Mouse (Mus musculus) urinary bladder, postnatal 25 days (tissue): ENCODE data around the gene Slc2a8.

Experiments used
- DNase-seq: peaks from one replicate; pipeline ENCODE4 v3.0.0; 2022; ENCODE audit warnings: low spot score

The Slc2a8 gene

DNA sequence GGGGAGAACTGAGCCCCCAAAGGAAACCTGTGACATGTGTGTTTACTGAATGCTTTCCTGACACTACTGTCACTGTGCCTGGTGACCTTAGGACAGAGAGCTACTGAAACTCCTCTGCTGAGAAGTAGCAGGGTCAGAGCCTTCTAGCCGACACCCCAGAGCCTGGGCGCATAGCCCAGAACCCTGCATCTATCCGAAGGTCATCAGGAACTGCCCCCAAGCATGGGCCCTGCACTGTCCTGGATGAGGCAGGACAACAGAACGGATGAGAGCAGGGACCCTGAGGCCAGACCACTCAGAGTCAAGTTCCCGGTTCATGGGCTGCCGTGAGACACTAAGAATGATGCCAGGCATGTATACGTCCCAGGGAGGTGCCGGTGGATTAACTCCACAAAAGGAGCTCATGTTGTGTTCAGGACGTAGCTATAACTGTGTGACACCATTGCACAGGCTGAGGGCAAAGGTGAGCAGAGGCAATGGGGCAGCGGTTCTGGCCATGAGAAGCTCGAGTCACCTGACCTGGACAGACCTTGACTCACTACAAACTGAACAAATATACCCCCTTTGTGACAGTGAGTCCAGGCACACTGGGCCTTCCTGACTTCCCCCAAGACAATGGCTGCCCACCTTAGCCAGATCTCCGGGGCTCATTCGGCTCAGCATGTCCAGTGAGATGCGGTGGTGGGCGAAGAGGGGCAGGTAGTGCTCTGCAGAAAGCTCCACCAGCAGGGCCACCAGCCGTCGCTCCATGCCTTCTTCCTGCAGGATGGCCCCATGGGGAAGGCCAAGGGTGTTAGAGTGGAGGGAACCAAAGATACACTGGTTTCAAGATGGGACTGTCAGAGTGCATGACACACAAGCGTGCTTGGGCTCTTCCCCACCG is 52.7 kb downstream of the Slc2a8 start:
- no peak for DNase-seq

DNA sequence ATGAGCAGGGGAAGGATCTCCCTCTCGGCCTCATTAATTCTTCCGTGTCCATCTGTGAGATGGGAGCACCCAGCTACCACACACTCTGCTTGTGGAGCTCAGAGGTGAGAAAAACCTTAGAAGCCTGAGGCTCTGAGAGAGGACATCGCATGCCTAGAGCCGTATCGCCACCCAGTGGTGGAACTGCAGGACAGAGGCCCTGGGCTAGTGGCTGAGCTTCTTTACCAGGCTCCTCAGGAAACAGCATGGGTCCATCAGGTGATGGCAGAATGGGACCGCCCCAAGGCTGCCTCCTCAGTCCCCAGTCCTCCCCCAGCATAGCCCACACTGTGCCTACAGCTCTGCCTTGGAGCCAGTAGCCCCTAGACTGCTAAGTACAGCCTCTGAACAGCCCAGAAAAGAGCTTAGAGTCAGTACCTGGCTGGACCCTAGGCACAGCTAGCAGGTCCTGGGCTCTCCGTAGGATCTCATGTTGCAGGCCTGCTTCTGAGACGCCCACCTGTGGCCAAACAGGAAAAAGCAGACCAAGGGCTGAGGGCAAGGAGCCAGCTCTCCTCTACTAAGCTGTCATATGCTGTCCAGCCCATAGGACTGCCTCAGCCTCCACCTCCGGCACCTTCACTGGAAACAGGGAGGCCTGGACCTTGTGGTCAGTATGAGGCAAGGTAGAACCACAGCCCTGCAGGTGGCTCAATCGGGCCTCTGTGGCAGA is 53.5 kb downstream of the Slc2a8 start:
- peak; percentile 72 for DNase-seq

DNA sequence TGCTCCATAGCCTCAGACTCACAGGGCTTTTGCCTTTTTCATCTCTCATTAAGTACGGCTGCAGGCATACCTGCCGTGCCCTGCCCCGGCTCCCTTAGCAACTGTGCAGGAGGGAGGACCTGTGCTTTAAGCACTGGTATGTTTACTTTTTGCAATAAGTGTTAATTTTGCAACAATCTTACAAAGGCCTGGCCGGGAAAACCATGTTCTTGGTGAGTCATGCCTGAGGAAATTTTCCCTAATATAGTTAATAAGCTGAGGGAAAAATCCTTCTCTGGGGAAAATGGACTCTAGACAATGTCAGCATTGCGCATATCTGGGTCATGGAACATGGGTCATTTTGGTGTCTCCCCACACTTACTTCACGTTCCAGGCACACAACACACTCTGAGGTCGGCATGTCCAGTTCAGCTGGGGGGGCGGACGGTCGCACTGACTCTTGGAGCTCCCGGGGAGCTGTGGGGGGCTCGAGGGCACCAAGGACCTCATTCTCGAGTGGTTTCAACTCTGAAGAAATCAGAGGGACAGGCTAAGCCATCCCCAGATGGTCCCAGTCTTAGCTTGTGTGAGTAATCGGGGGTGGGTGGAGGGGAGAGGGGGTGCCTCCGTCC is 54.2 kb downstream of the Slc2a8 start:
- DNase-seq, result no peak

DNA sequence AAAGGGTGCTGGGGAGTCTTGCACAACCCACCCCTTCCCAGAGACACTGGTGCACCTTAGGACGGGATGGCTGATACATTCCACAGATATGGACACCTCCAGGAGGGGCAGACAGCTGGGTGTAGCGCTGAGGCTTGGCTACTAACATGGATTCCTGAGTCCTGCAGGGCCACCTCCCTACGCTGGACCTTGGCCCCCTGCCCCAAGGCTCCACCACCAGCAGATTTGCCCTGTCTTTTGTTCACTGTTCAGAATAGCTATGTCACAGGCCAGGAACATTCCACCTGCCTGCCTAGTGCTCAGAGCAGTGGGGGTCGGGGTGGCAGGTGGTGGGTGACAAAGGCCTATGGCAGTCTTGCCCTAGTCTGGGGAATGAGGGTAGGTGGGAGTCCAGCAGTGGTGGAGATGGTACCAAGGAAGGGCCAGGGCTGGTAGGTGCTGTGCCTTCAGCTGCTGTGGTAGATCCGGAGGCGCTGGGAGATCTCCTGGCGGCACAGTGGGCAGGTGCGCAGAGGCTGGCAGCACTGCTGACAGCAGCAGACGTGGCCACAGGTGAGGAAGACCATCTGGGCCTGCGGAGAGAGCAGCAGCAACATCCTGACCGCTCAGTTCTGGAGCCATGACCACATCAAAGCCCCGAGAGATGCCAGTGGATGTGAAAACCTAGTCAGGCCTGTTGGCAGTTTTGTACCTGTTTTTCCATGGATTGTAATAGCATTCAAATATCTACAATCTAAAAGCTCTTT is 55.4 kb downstream of the Slc2a8 start:
- DNase-seq, result no peak

DNA sequence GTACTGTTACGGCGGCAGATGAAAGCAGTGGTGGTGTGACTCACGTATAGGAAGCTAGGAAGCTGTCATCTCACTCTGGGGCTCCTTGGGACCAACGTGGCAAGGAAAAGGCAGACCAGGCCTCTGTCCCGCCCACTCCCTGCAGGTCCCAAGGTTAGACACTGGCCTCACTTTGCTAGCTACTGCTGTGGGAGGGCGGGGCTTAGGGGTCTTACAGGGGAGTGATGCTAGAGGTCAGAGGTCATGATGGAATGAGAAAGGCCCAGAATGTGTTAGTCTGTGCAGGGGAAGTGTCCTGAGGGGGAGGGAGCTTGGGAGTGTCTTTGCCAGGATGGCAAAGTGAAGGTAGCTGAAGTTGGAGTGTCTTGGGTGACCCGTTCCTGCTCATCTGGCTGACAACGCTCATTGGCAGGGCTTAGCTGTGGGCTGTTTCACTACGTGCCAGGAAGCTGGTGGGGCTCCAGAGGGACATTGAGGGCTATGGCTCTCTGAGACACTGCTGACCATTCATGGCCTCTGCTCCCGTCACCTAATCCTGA is 57.5 kb downstream of the Slc2a8 start:
- DNase-seq, result no peak

DNA sequence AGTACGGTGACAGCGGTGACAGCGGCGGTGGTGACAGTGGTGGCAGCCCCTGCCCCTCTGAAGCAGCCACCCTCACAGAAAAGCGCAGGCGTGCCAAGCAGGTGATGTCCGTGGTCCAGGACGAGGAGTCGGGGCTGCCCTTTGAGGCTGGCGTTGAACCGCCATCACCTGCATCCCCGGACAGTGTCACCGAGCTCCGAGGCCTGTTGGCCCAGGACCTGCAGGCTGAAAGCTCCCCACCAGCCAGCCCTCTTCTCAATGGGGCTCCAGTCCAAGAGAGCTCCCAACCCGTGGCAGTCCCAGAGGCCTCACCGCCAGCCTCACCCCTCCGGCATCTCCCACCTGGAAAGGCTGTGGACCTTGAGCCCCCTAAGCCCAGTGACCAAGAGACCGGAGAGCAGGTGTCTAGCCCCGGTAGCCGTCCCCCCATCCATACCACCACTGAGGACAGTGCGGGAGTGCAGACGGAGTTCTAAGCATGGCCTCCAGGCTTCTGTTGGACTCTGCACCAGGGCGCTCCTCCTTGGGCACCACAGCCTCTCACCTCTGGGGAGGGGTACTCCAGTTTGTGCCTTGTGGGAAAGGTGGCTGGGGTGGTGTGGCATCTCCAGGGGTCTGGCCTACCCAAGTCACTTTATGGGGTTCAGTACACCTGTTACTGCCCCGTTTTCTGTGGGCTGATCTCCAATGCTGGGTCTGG is 58.2 kb downstream of the Slc2a8 start:
- DNase-seq, result no peak
